Mouse (Mus musculus): ENCODE measurements around the gene Exosc5. TPM values are rescaled to one million over a fixed set of nuclear protein-coding genes. Genes with fewer than 3 reads are reported as not detected.

Gene Exosc5
- polyA plus RNA-seq, 1 experiment: 42.3 TPM

GRCm38 (mm10) chr7:25703793-25704494, 45.0 kb downstream of the Exosc5 start:
- 34% methylated on average over 10 of the region's 10 CpGs for WGBS
- DNase-seq: no peak

GRCm38 (mm10) chr7:25704716-25705364, 45.9 kb downstream of the Exosc5 start:
- H3K4me1 ChIP-seq (ENCODE audit: control insufficient read depth, insufficient read depth, low read length): peaks cover 5% of the 10 kb centered on the region
- no peaks in the 10 kb centered on the region for H3K27me3 ChIP-seq (ENCODE audit: control insufficient read depth, insufficient read depth, low read length)
- WGBS: 6% methylated on average over 32 of the region's 37 CpGs
- peak overlapping the region; percentile 48 for H3K4me3 ChIP-seq (replicated peaks; ENCODE audit: insufficient read depth, low read depth, low read length)
- DNase-seq: peak in 1 of 2 experiments; percentile 40
- TF ChIP-seq CTCF (IDR thresholded peaks at IDR 0.05; ENCODE audit: borderline replicate concordance, insufficient read depth, low read depth, low read length): no peak
- no peak for TF ChIP-seq POLR2A (IDR thresholded peaks at IDR 0.05; ENCODE audit: borderline replicate concordance, insufficient read depth, low read length)
- no peak overlapping the region for H3K27ac ChIP-seq (ENCODE audit: insufficient read depth, low read length)

More at GRCm38 (mm10) chr7:25703793-25704494, 45.0 kb downstream of the Exosc5 start:
- peaks cover 5% of the 10 kb centered on the region; the same call in 1 of the 2 replicates for H3K4me1 ChIP-seq (ENCODE audit: control insufficient read depth, insufficient read depth, low read length)
- no peak overlapping the region for H3K27ac ChIP-seq (ENCODE audit: insufficient read depth, low read length)
- no peak for TF ChIP-seq POLR2A (IDR thresholded peaks at IDR 0.05; ENCODE audit: borderline replicate concordance, insufficient read depth, low read length)
- TF ChIP-seq CTCF (IDR thresholded peaks at IDR 0.05; ENCODE audit: borderline replicate concordance, insufficient read depth, low read depth, low read length): no peak
- H3K27me3 ChIP-seq (ENCODE audit: control insufficient read depth, insufficient read depth, low read length): no peaks in the 10 kb centered on the region
- no peak overlapping the region for H3K4me3 ChIP-seq (replicated peaks; ENCODE audit: insufficient read depth, low read depth, low read length)

DNA sequence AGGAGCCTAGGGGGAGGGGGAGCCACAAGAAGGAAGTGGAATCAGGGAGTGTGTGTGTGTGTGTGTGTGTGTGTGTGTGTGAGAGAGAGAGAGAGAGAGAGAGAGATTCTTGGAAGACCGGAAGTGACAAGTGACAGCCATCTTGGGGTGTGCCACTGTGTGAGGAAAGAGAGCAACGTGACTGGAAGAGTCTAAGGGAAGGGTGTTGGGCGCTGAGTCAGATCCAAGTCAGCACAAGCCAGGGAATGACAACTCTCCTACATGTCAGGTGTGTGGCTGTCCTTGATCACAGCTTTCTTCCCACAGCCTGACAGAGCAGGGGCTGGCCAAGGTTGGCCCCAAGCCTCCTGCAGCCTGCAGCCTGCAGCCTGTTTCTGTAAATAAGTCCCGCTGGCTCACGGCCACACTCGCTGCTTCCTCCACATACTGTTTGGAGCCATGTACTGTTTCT, 46.9 kb downstream of the Exosc5 start:
- 24% methylated on average over 6 of the region's 6 CpGs for WGBS
- no peak overlapping the region for H3K27ac ChIP-seq (ENCODE audit: insufficient read depth, low read length)
- H3K4me1 ChIP-seq (ENCODE audit: control insufficient read depth, insufficient read depth, low read length): peaks cover 5% of the 10 kb centered on the region
- peak; percentile 43 to 61 for DNase-seq
- H3K27me3 ChIP-seq (ENCODE audit: control insufficient read depth, insufficient read depth, low read length): no peaks in the 10 kb centered on the region
- TF ChIP-seq CTCF (IDR thresholded peaks at IDR 0.05; ENCODE audit: borderline replicate concordance, insufficient read depth, low read depth, low read length): no peak
- no peak for TF ChIP-seq POLR2A (IDR thresholded peaks at IDR 0.05; ENCODE audit: borderline replicate concordance, insufficient read depth, low read length)
- H3K4me3 ChIP-seq (replicated peaks; ENCODE audit: insufficient read depth, low read depth, low read length): no peak overlapping the region

GRCm38 (mm10) chr7:25706578-25707170, 47.7 kb downstream of the Exosc5 start:
- DNase-seq: no peak
- TF ChIP-seq CTCF (IDR thresholded peaks at IDR 0.05; ENCODE audit: borderline replicate concordance, insufficient read depth, low read depth, low read length): no peak
- TF ChIP-seq POLR2A (IDR thresholded peaks at IDR 0.05; ENCODE audit: borderline replicate concordance, insufficient read depth, low read length): no peak
- no peaks in the 10 kb centered on the region for H3K27me3 ChIP-seq (ENCODE audit: control insufficient read depth, insufficient read depth, low read length)
- no peak overlapping the region for H3K4me3 ChIP-seq (replicated peaks; ENCODE audit: insufficient read depth, low read depth, low read length)
- whole genome bisulfite sequencing: 89% methylated on average over 7 of the region's 7 CpGs
- peaks cover 12% of the 10 kb centered on the region for H3K4me1 ChIP-seq (ENCODE audit: control insufficient read depth, insufficient read depth, low read length)
- no peak overlapping the region for H3K27ac ChIP-seq (ENCODE audit: insufficient read depth, low read length)

- no peak overlapping the region for H3K4me3 ChIP-seq (replicated peaks; ENCODE audit: insufficient read depth, low read depth, low read length)
- H3K27ac ChIP-seq (ENCODE audit: insufficient read depth, low read length): no peak overlapping the region
- H3K4me1 ChIP-seq (ENCODE audit: control insufficient read depth, insufficient read depth, low read length): peaks cover 22% of the 10 kb centered on the region
- 76% methylated on average over 15 of the region's 15 CpGs for WGBS
- no peak for TF ChIP-seq CTCF (IDR thresholded peaks at IDR 0.05; ENCODE audit: borderline replicate concordance, insufficient read depth, low read depth, low read length)
- no peak for TF ChIP-seq POLR2A (IDR thresholded peaks at IDR 0.05; ENCODE audit: borderline replicate concordance, insufficient read depth, low read length)
- DNase-seq: no peak
- H3K27me3 ChIP-seq (ENCODE audit: control insufficient read depth, insufficient read depth, low read length): no peaks in the 10 kb centered on the region
These were observed 48.8 kb downstream of the Exosc5 start for GRCm38 (mm10) chr7:25707581-25708292.

DNA sequence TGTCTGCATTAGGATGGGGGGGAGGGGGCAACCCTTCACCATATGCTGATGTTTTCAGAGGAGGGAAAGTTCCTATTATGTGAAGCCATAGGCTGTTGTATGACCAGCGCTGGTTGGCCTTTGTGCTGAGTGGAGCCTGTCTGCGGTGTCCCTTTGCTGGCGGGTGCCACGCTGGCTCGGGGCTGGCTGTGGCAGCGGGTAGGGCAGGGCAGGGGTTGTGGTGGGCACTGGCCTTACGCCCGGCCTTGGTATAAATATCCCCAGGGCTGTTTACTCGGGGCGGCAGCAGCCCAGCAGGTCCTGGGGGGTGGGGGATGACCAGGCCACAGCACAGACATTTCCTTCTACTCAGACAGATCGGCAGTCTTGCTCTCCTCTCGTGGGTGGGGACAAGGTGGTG, 51.0 kb downstream of the Exosc5 start:
- no peak for DNase-seq
- Histone ChIP-seq H3K27ac (ENCODE audit: insufficient read depth, low read length) (no peak overlapping the region), H3K4me3 (replicated peaks; ENCODE audit: insufficient read depth, low read depth, low read length) (no peak overlapping the region), H3K27me3 (ENCODE audit: control insufficient read depth, insufficient read depth, low read length) (no peaks in the 10 kb centered on the region), H3K4me1 (ENCODE audit: control insufficient read depth, insufficient read depth, low read length) (peaks cover 22% of the 10 kb centered on the region)
- TF ChIP-seq POLR2A (IDR thresholded peaks at IDR 0.05; ENCODE audit: borderline replicate concordance, insufficient read depth, low read length): no peak
- TF ChIP-seq CTCF (IDR thresholded peaks at IDR 0.05; ENCODE audit: borderline replicate concordance, insufficient read depth, low read depth, low read length): no peak
- WGBS: 3% methylated on average over 12 of the region's 12 CpGs

GRCm38 (mm10) chr7:25710519-25711130, 51.7 kb downstream of the Exosc5 start:
- no peak for DNase-seq
- H3K4me3 ChIP-seq (replicated peaks; ENCODE audit: insufficient read depth, low read depth, low read length): no peak overlapping the region

More at GRCm38 (mm10) chr7:25710519-25711130, 51.7 kb downstream of the Exosc5 start:
- TF ChIP-seq POLR2A (IDR thresholded peaks at IDR 0.05; ENCODE audit: borderline replicate concordance, insufficient read depth, low read length): no peak
- TF ChIP-seq CTCF (IDR thresholded peaks at IDR 0.05; ENCODE audit: borderline replicate concordance, insufficient read depth, low read depth, low read length): no peak
- H3K27ac ChIP-seq (ENCODE audit: insufficient read depth, low read length): no peak overlapping the region
- WGBS: 22% methylated on average over 7 of the region's 7 CpGs
- peaks cover 22% of the 10 kb centered on the region for H3K4me1 ChIP-seq (ENCODE audit: control insufficient read depth, insufficient read depth, low read length)
- H3K27me3 ChIP-seq (ENCODE audit: control insufficient read depth, insufficient read depth, low read length): no peaks in the 10 kb centered on the region

All from cerebellum, adult 2 months (tissue).